Mouse (Mus musculus) urinary bladder, adult 2 months (tissue): ENCODE measurements around the gene Sod1. TPM values are rescaled to one million over a fixed set of nuclear protein-coding genes. Genes with fewer than 3 reads are reported as not detected.

ENCODE experiments used
- DNase-seq: peaks from one replicate; pipeline ENCODE4 v3.0.0; 2022; ENCODE audit warnings: low spot score
- polyA plus RNA-seq: library from polyadenylated mRNA; depleted of rRNA; stranded (reverse); fragments of >200 nt; gene quantifications from 2 replicates; pipeline ENCODE4 v1.2.3, GENCODE M21; 2012; rRNA removed

Sod1 gene
- polyA plus RNA-seq: 1,059 and 1,122 TPM in 2 replicates

- DNase-seq: peak; percentile 99
Measured at GRCm38 (mm10) chr16:90220026-90220891, at the start of gene Sod1. TSS of gene Sod1 (plus strand) at chr16:90220754.

- no peak for DNase-seq
Measured at GRCm38 (mm10) chr16:90171416-90171815, 49.1 kb upstream of the Sod1 start.

- DNase-seq: no peak
Measured at GRCm38 (mm10) chr16:90176472-90176871, 44.1 kb upstream of the Sod1 start.

GRCm38 (mm10) chr16:90177425-90177824, 43.1 kb upstream of the Sod1 start:
- no peak for DNase-seq

- DNase-seq: no peak
Measured at GRCm38 (mm10) chr16:90178404-90178803, 42.1 kb upstream of the Sod1 start.

GRCm38 (mm10) chr16:90179892-90180291, 40.7 kb upstream of the Sod1 start:
- no peak for DNase-seq

- no peak for DNase-seq
Measured at GRCm38 (mm10) chr16:90180975-90181374, 39.6 kb upstream of the Sod1 start.

GRCm38 (mm10) chr16:90181673-90182072, 38.9 kb upstream of the Sod1 start:
- no peak for DNase-seq

GRCm38 (mm10) chr16:90184135-90184534, 36.4 kb upstream of the Sod1 start:
- DNase-seq: no peak

- DNase-seq: no peak
Measured at GRCm38 (mm10) chr16:90185928-90186588, 34.5 kb upstream of the Sod1 start.

GRCm38 (mm10) chr16:90187453-90187852, 33.1 kb upstream of the Sod1 start:
- no peak for DNase-seq

GRCm38 (mm10) chr16:90191289-90191688, 29.3 kb upstream of the Sod1 start:
- DNase-seq: no peak

GRCm38 (mm10) chr16:90193719-90194118, 26.8 kb upstream of the Sod1 start:
- no peak for DNase-seq

- DNase-seq: no peak
Measured at GRCm38 (mm10) chr16:90196688-90197240, 23.8 kb upstream of the Sod1 start.

- peak; percentile 58 for DNase-seq
Measured at GRCm38 (mm10) chr16:90197337-90197973, 23.1 kb upstream of the Sod1 start.

GRCm38 (mm10) chr16:90198626-90199025, 21.9 kb upstream of the Sod1 start:
- no peak for DNase-seq

- no peak for DNase-seq
Measured at GRCm38 (mm10) chr16:90199174-90199573, 21.4 kb upstream of the Sod1 start.

- no peak for DNase-seq
Measured at GRCm38 (mm10) chr16:90202140-90202539, 18.4 kb upstream of the Sod1 start.

GRCm38 (mm10) chr16:90203226-90203962, 17.2 kb upstream of the Sod1 start:
- no peak for DNase-seq

- DNase-seq: no peak
Measured at GRCm38 (mm10) chr16:90204868-90205267, 15.7 kb upstream of the Sod1 start.

- DNase-seq: no peak
Measured at GRCm38 (mm10) chr16:90208996-90209395, 11.6 kb upstream of the Sod1 start.

GRCm38 (mm10) chr16:90210717-90211116, 9.8 kb upstream of the Sod1 start:
- DNase-seq: no peak
